Mouse (Mus musculus) ovary, adult 18-20 months (tissue): ENCODE results near the gene Spock1.

ENCODE experiments used
- DNase-seq: peaks from one replicate; pipeline ENCODE4 v3.0.0; 2022; ENCODE audit warnings: low spot score, mixed read lengths

The Spock1 gene

DNA sequence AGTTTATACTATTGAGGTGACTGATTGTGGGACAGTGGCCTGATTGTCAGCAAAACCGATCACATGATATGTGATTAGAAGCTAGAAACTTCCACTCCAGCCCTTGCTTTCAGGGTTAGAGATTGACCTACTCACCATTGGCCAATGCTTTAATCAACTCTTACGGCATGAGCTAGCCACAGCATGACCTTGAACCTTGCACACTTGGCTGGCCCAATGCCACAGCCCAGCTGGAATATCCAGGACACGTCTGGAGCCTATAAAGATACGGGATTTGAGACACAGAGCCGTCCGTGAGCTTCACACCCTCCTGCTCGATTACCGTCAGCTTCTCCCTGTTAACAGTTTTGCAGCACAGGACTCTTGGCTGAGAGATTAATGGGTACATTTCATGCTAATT, 251.5 kb downstream of the Spock1 start:
- peak; percentile 52 for DNase-seq

DNA sequence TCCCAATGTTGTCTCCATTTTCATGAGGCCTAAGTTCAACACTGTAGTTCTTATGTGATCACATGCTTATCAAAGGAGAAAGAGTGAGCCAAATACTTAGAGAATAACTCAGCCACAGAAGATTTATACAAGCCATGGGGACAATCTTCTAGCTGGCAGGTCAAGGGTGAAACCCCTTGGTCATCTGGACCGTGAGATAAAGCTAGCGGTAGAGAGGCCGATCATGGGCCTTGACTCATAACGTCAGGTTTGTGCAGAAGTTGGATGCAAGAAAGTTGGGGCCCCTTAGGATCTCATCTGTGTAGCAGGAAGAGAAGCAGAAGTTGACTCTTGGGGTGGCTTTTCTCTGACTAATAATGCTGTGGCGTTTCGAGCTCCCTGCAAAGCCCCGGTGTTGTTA, 253.8 kb downstream of the Spock1 start:
- no peak for DNase-seq

DNA sequence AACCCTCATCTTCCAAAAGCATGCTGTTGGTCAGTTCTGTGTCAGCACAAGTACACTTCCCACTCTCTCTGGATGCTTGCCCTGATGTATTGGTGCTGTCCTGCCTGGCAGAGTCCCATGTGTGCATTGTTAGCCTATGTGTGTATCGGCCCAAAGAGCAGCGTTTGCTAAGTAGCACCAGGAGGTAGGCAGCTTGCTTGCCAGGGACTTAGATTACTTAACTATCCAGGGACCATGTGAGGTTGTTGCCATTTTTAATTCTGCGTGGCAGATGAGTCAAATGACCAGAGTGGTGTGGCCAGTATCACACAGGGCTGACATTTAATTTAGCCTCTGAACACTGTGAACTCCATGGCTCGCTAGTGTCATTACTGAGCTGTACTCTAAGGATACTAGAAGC, 256.9 kb downstream of the Spock1 start:
- no peak for DNase-seq

DNA sequence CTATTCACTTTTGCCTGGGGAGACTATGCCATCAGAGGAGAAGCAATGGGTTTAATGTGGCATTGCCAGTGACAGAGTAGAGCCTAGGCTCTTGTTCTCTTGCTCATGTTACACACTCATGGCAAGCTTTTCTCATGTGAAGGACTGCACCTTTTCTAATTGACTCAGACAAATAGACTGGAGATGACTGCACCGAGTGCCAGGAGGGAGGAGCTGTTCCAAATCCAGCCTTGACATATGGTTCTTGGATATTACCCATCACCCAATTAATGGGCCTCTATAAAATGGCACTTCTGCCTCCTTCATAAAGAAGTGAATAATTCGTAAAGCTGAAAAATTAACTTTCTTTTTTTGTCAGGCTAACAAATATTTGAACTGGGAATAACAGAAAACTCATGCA, 259.3 kb downstream of the Spock1 start:
- DNase-seq, result no peak

DNA sequence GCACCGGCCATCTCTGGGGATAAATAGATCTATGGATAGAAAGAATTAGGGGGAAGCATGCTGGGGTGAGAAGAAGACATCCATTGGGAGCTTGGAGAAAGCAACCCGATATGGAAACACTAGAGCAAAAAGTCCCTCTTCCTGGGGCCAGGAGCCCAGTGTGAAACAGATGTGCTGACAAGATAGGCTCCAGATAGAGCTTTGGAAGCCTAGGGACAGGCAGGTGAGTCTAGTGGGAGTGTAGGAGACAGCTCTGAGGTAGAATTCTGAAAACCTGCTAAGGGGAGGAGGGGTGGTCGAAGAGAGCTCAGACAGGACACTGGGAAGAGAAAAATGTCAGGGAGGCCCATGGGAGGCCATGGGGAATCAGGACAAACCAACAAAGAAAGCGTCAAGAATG, 260.7 kb downstream of the Spock1 start:
- no peak for DNase-seq

DNA sequence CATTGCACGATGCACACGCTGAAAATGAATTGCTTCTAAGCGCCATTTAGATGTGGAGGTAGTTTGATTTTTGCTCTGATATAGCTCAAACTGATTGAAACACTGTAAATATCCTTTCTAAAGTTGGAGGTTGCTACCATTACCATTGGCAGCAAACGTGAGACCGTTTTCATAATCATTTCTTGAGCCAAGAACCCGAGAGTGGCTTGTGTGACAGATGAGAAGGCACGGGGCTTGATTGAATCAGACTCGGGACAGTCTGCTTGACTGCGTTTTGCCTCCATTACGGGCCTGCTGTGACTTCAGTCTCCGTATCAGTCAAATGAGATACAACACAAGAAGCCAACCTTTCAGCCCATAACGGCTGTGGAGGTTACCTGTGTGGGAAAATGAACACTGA, 265.1 kb downstream of the Spock1 start:
- DNase-seq, result no peak

DNA sequence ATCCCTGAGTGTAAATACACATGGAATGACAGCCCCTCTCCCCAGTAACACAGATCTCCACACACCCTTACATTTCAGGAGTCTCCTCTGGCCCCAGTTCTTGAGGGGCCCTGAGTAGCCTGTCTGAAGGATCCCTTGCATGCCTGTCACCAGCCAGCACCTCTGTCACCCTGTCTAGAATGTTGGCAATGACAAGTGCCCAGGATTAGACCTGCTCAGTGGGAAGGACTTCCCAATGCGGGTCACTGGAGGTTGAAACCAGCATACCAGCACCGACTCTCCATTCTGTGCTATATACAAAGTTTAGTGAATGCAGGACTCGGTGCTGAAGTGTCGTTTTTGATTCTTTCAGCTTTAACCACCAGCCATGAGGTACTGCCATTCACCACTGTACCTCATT, 266.5 kb downstream of the Spock1 start:
- DNase-seq, result no peak

DNA sequence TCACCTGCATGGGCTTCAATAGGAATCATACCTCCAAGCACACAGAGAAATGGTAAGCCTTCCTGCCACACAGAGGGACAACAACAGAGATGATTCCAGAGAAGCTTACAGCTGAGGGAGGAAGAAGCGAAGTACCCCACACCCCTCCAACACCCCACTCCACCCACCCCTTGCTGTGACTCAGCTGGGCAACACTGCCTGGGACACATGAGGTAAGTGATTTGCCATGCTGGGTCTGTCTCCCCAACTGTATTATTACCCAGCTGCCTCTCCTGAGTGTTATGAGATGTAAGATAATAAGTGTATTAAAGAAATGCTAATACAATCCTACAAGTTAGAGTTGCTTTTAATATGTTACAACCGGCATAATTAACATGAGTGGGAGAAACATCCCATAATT, 267.2 kb downstream of the Spock1 start:
- no peak for DNase-seq

DNA sequence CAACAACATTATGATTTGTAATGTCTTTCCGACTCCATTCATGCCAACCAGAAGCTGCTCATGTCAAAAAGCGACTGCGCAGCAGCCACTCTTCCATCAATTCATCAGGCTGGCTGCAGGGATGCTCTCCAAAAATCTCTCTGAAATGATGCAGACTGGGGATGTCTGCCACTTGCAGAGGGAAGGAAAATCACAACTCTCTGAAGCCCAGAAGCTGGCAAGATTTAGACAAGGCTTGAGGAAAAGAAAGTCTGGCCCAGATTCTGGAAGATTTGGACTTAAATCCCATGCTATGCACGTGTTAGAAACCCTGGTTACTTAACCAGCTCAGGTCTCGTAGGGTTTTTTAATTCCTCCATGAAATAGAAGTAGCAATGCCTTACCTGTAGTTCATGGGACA, 269.3 kb downstream of the Spock1 start:
- DNase-seq, result no peak

DNA sequence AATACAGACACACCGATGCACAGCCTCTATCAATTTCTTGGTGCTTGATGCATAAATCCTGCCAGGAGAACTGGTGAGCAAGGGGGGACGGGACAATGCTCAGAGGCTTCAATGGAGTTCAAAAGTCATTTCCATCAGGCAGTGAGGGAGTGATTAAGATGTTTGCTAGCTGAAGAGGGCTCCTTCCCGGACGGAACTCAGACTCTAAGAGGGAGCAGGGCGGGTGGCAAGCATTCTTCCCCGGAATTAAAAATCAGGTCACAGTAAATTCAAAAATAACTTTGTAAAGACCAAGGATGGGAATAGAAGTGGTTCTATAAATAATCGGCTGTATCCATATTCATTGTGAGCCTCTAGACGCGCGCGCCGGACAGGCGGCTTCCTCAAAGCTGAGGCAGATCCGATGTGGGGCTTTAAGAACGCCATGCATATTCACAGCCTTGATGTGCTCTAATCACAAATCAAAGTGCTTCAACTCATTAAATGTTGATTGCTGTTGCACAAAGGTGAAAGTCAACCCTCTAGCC, 270.5 kb downstream of the Spock1 start:
- DNase-seq, result no peak

DNA sequence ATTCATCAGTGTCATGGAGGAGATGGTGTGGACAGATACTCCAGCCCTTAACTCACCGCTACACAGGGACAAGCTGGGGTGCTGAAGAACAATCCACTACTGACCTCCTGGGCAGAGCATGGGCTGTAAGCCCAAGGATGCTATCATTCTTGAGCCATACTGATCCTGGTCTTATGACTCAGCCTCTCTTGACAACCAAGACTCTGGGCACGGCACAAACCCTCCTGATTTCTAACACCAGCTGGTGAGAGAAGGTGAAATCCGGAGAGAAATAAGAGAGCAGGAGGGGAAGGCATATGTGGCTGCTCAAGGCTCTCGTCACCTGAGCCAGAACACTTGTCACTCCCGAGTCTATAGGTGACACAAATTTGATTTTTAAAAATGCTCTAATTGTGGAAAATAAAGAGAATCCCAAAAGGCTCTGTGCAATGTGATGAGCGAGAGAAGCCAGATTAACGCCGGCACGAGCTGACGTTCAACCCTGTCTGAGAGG, 271.0 kb downstream of the Spock1 start:
- no peak for DNase-seq

DNA sequence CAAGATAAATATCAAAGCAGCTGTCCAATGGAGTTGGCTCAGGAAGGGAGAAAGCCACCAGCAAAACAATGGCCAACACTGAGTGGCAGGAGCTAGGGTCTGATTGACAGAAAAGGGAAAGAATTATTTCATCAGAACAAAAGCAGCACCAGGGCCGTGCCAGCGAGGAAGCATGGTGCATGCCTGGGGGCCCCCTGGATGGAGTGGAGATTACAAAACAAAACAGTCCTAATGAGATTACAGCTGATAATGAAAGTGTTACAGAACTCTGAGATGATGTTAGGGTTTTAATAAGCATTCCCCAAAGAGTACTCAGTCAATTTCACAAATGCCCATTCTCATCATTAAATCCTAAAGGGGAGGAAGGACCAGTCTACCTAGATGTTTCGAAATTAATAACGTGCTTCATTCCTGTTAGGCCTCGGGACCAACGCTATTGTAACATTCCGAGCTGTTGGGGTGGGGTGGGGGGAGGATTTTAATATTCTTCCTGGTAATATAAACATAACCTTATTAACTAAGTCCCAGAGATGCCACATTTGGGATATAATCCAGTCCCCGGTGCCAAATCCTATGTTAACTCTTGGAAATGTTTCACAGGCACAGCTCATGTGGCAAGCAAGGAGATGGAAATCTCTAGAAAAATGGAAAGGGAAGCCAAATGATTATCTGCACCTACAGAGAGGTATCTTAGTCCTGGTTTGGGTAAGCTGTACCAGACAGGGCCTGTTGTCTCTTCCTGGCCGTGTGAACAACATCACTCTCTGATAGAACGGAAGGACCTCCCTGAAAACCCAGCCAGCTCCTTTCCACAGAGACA, 271.7 kb downstream of the Spock1 start:
- DNase-seq, result no peak

DNA sequence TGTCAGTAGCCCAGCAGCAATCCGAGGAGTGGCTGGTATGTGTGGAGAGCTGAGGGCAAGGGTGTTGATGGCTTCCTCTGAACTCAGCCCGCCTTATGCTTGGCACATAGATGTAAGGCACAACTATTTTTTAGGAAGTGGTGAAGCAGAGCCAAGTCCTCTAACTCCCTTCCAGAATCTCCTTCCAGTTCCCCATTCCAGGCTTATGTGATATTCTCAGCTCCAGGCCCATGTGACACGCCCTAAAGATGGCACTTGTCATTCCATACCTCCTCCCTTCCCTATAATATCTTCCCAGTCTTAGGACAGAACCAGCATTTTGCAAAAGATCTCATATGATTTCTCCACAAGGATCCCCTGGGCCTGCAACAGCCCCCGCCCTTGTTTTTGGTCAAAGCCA, 277.6 kb downstream of the Spock1 start:
- no peak for DNase-seq

DNA sequence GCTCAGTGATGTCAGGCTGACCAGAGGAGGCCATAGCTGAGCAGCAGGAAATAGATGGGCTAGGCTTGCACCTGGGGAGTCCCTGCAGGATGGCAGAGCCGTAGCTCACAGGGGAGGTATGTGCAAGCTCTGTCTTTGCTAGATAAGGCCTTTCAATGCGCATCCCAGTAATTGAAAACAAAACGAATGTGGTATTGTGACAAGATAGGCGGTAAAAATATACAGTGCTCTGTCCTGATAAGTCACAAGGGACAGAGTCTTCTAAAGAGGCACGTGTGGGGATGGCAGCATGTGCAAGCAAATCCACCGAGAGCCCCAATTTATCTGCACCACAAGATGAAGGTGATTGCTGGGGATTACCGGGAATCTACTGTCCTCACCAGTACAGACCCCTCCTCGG, 279.9 kb downstream of the Spock1 start:
- DNase-seq, result no peak

DNA sequence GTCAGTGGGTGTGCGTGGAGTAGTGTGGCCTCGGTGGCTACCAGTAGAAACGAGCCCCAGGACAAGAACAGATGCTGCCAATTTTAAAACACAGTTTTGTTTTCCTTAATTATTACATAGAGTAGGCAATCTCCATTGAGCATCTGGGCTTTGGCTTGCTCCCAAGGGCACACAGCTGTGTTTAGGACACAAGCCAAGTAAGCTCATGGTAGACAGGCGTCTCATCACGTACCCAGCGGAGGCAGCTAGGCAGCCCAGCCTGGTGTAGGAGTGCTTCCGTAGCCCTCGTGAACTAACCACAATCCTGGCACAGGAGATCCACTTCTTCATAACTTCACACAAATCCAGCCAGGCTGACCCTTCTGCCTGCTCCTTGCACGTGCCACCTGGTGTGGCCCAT, 281.7 kb downstream of the Spock1 start:
- peak; percentile 25 for DNase-seq

DNA sequence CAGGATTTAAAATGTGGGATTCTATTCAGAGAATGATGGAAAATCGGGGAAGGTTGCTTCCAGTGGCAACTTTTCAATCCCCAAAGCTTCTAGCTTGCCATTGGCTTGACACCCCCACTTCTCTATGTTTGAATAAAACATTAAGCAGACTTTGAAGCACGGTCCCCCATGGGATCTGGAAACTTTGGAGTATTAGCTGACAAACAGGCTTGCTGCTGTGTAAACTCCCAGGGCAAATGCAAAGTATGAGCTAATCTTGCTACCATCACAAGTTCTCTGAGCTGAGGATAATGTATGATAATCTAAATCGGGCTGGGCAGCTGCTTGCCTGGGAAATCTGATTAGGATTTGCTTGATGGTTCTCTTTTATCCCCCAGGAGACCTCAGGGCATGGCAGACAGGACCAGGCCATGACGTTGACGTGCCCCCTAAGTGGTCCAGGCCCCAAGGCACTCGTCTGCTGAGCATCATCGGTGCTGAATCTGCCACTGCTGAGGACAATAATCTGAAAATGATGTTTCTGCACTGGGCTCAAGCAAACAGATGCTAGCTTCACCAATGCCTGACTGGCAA, 284.1 kb downstream of the Spock1 start:
- DNase-seq, result no peak

DNA sequence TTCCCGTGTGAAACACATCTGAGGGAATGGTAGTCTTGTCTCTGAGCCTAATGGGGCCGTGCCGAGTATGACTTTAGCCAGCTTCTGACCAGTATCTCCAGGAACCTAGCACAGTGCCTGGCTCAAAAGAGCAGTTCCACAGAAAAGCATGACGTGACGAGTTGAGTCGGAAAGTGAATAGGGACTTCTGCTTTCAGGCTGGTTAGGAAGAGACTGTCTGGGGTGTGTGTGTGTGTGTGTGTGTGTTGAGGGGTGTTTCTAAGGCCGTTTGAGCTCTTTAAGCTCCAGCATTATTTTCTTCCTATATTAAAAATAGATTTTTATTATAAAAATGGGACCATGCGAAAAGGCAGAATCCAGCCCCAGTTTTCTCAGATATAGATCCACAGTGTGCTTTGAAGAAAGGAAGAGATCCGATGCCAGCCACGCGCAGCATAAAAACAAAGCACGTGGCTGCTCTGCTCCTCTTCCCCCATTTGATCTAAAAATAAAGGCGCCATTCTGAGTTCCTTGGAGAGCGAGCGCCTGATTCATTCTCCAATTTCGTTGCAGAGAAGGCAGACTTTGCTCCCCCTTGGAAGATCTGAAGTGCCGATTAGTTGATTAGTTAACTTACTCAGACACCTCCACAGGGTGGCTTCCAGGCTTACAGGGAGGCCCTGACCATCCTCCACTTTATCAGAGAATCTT, 288.9 kb downstream of the Spock1 start:
- DNase-seq, result no peak

DNA sequence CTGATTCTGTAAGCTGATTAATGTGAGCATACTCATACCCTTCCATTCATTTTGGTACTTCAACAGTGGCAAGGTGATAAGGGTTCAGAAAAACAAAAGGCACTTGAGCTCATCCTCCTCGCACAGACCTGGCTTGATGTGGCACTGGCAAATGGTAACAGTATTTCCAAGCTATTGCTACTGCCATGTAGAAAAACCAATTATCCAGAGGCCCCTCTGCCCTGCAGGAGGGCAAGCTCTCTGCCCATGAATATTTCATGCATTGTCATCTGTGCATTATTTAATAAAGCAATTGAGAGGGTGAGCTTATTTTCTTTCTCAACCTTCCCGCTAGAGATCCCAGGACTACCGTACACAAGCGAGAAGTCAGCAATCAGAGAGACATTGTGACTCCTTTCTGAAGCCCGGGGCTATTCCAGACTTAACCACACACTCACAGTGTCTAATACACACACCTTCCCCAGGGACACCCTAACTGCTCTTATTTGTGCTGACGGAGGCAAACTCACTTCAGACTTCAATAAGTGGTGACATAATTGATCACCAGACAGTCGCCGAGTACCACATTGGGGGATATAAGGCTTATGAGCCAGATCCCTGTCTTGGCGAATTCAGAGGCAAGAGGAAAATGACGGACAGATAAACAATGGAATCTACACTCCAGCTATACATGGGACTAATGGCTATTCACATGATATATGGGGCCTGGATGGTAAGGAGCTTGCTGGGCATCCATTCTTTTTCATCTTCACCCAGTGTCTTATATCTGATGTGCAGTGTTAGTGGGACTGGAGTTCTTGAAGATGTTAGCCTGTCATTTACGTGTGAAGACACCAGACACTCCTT, 296.6 kb downstream of the Spock1 start:
- DNase-seq, result no peak

DNA sequence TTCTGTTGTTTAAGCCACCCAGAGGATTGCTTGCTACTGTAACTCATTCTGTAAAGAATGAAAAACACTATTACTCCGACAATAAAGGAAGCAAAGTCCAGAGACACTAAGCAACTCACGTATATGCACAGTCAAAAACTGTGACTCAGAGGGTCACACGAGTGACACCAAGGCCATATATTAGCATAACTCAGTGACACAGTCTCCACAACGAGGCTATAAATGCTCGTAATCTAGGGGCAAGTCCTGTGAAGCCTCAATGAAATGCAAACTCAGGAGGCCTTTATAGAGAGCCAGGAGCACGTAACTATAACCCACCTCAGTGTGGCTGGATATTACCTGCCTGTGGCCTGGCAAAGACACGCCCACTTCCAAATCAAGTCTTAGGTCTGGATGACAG, 298.2 kb downstream of the Spock1 start:
- DNase-seq, result no peak

DNA sequence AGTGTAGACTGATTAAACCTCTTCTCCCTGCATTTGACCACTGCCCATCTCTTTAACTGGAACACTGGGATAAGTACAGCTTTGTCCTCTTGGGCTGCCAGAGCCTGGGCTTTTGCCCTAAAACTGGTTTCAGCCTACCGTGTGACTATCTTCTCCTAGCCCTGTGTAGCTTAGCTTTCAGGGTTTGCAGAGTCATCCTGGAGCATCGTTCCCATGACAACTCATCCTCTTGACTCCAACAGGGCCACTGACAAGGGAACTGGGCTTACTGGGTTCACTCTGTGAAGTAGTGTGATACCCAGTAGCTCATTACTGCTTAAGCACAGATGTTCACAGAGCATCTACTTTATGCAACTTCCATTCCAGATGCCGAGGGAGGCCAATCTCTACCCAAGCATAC, 303.7 kb downstream of the Spock1 start:
- no peak for DNase-seq

DNA sequence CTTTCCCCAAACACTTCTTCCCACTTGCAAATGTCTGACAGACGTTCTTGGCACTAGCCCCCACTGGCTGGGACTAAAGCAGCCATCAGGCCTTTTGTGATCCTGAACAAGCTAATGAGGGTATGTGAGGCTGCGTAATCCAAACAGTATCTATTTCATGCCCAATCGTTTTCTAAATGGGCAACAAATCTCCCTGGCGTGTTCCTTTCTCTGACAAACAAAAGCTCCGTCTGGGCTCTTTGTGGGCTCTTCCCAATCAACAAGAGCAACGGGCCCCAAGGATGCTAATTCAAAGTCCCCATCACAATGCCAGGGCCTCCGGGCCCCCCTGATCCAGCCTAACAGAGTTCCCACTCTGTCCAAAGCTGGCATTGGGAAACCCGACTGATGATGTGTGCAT, 304.9 kb downstream of the Spock1 start:
- no peak for DNase-seq

DNA sequence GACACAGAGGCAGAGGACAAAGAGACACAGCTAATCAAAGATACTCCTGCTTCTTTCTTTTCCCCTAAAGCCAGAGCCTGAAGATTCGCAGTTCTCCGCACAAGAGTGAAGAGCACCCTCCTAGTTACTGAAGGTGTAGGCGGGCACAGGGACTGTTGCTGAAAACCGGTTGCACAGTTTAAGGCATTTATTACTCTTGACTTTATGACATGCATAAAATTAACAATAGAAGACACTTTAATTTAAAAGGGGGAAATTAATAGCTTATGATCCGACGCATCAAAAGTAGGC, 312.4 kb downstream of the Spock1 start:
- no peak for DNase-seq
